Mouse (Mus musculus) intestine, postnatal 0 days (tissue): ENCODE measurements around the gene Bbs9. TPM values are rescaled to one million over a fixed set of nuclear protein-coding genes. Genes with fewer than 3 reads are reported as not detected.

Experiments
- ATAC-seq: fragments of 200-750 bp; cut with Nextera tagmentation; 2 replicates; pipeline ENCODE4 v1.8.0; 2017; ENCODE audit warnings: mild to moderate bottlenecking, moderate TSS enrichment, moderate library complexity
- H3K27ac ChIP-seq: fragments of 300-500 bp; sonication (generic); 2 replicates; pipeline ENCODE4 v1.5.1; 2014; ENCODE audit warnings: mild to moderate bottlenecking, low read depth, low read length, moderate library complexity
- H3K27me3 ChIP-seq: fragments of 300-500 bp; sonication (generic); replicated peaks from 2 replicates; pipeline ENCODE4 v1.6.1; 2014; ENCODE audit warnings: low read length, mixed read lengths; ENCODE audit not compliant: control insufficient read depth, insufficient read depth
- H3K36me3 ChIP-seq: fragments of 300-500 bp; sonication (generic); 2 replicates; pipeline ENCODE4 v1.6.1; 2014; ENCODE audit warnings: mild to moderate bottlenecking, moderate library complexity; ENCODE audit not compliant: control insufficient read depth, insufficient read depth
- H3K4me1 ChIP-seq: fragments of 300-500 bp; sonication (generic); replicated peaks from 2 replicates; pipeline ENCODE4 v1.6.1; 2014; ENCODE audit warnings: antibody characterized with exemption, low read length, mixed read lengths; ENCODE audit not compliant: control insufficient read depth, insufficient read depth
- H3K4me2 ChIP-seq: fragments of 300-500 bp; sonication (generic); replicated peaks from 2 replicates; pipeline ENCODE4 v1.6.1; 2014; ENCODE audit warnings: low read depth, mild to moderate bottlenecking, moderate library complexity
- H3K4me3 ChIP-seq: fragments of 300-500 bp; sonication (generic); 2 replicates; pipeline ENCODE4 v1.5.1; 2014; ENCODE audit warnings: low read depth, low read length
- H3K9ac ChIP-seq: fragments of 300-500 bp; sonication (generic); 2 replicates; pipeline ENCODE4 v1.6.1; 2014; ENCODE audit warnings: mild to moderate bottlenecking, low read depth, low read length
- H3K9me3 ChIP-seq: fragments of 300-500 bp; sonication (generic); 2 replicates; pipeline ENCODE4 v1.6.1; 2016; ENCODE audit warnings: mixed run types; ENCODE audit not compliant: control insufficient read depth
- CTCF ChIP-seq: sonication (generic); IDR thresholded peaks from 2 replicates; pipeline ENCODE4 v1.5.1; 2016; ENCODE audit warnings: low read depth, mild to moderate bottlenecking, control low read depth, antibody characterized with exemption, moderate library complexity
- WGBS: fragments of 180-500 bp; shearing (Covaris S2); extraction: QIAGEN DNeasy Blood & Tissue Kit; methylation state at CpG from one replicate; pipeline ENCODE4 v1.1.7; 2014; 5-methylcytosine and 5-hydroxymethylcytosine counted together
- polyA plus RNA-seq: library from polyadenylated mRNA; unstranded; fragments of >200 nt; fragmentation: Nextera tagmentation; extraction: Ambion mirVana; gene quantifications from 2 replicates; pipeline ENCODE4 v1.2.1, GENCODE M21; 2015

Gene Bbs9
- 4.9 and 5.8 TPM in 2 replicates for polyA plus RNA-seq

GRCm38 (mm10) chr9:22475424-22475868, at the start of gene Bbs9:
TSS of gene Bbs9 (plus strand) at chr9:22475715.
- Histone ChIP-seq H3K36me3 (no peaks in the 10 kb centered on the region), H3K4me3 (peak within 1 kb of the TSS; percentile 62), H3K27me3 (no peaks in the 10 kb centered on the region), H3K9me3 (no peaks in the 10 kb centered on the region), H3K4me1 (peaks cover 3% of the 10 kb centered on the region; the same call in 1 of the 2 replicates), H3K27ac (peak within 1 kb of the TSS; percentile 54; the same call in 1 of the 2 replicates), H3K4me2 (peak within 1 kb of the TSS; percentile 93), H3K9ac (peak within 1 kb of the TSS; percentile 47; the same call in 1 of the 2 replicates)
- TF ChIP-seq CTCF = no peak
- WGBS = under 1% methylated on average over 25 of the region's 25 CpGs
- peak; percentile 99 for ATAC-seq

- ATAC-seq = no peak
- TF ChIP-seq CTCF = no peak
- 74% methylated on average over 3 of the region's 4 CpGs for WGBS
Observed at GRCm38 (mm10) chr9:22428028-22428665, 47.4 kb upstream of the Bbs9 start.

GRCm38 (mm10) chr9:22428666-22429410, 46.7 kb upstream of the Bbs9 start:
- no peak overlapping the region for H3K27ac ChIP-seq
- 77% methylated on average over 14 of the region's 14 CpGs for WGBS

More at GRCm38 (mm10) chr9:22428028-22428665, 47.4 kb upstream of the Bbs9 start:
- Histone ChIP-seq H3K27ac (no peak overlapping the region), H3K27me3 (no peaks in the 10 kb centered on the region), H3K36me3 (no peaks in the 10 kb centered on the region), H3K4me3 (no peak overlapping the region), H3K9ac (no peak overlapping the region), H3K4me1 (no peaks in the 10 kb centered on the region), H3K9me3 (no peaks in the 10 kb centered on the region), H3K4me2 (no peak overlapping the region)

GRCm38 (mm10) chr9:22429533-22430241, 45.8 kb upstream of the Bbs9 start:
- peak; percentile 25; the same call in 1 of the 2 replicates for TF ChIP-seq CTCF
- Histone ChIP-seq H3K9ac (no peak overlapping the region), H3K36me3 (no peaks in the 10 kb centered on the region), H3K4me3 (no peak overlapping the region), H3K4me1 (no peaks in the 10 kb centered on the region), H3K27ac (no peak overlapping the region), H3K9me3 (no peaks in the 10 kb centered on the region), H3K27me3 (no peaks in the 10 kb centered on the region), H3K4me2 (no peak overlapping the region; the same call in 1 of the 2 replicates)
- ATAC-seq = no peak
- WGBS = 63% methylated on average over 15 of the region's 15 CpGs

More at GRCm38 (mm10) chr9:22428666-22429410, 46.7 kb upstream of the Bbs9 start:
- no peak overlapping the region for H3K4me3 ChIP-seq
- H3K27me3 ChIP-seq = no peaks in the 10 kb centered on the region
- no peaks in the 10 kb centered on the region for H3K36me3 ChIP-seq
- H3K9me3 ChIP-seq = no peaks in the 10 kb centered on the region
- H3K4me1 ChIP-seq = no peaks in the 10 kb centered on the region
- no peak for ATAC-seq
- H3K4me2 ChIP-seq = no peak overlapping the region
- TF ChIP-seq CTCF = no peak
- H3K9ac ChIP-seq = no peak overlapping the region

- no peak overlapping the region for H3K9ac ChIP-seq
- H3K27ac ChIP-seq = no peak overlapping the region
- H3K36me3 ChIP-seq = no peaks in the 10 kb centered on the region
- no peaks in the 10 kb centered on the region for H3K9me3 ChIP-seq
- ATAC-seq = no peak
- no peaks in the 10 kb centered on the region for H3K4me1 ChIP-seq
- H3K27me3 ChIP-seq = no peaks in the 10 kb centered on the region
- WGBS = 39% methylated on average over 5 of the region's 5 CpGs
- H3K4me2 ChIP-seq = no peak overlapping the region; the same call in 1 of the 2 replicates
- no peak for TF ChIP-seq CTCF
- H3K4me3 ChIP-seq = no peak overlapping the region
Observed at GRCm38 (mm10) chr9:22430315-22430840, 45.1 kb upstream of the Bbs9 start.
